Comparison of ENCODE assay signal across 10 mouse cellular contexts in genomic region chr11:69557381-69557958, GRCm38 (mm10). TPM values are rescaled to one million over a fixed set of nuclear protein-coding genes. Genes with fewer than 3 reads are reported as not detected.
DNase-seq lines count a peak whose midpoint lies in the region; ATAC-seq lines count a peak whose summit lies in the region.
"Had no signal": no experiment of that assay in that cellular context is flagged by ENCODE, and none has a peak within 500 bp of the region (broad histone marks: within the 10 kb centered on the region; RNA-seq: fewer than 3 reads in every experiment).

No protein-coding gene starts in this region.

- WGBS in forebrain, embryonic 14.5 days: 9% methylated on average over 14 of the region's 14 CpGs

- H3K27me3 ChIP-seq in forebrain, embryonic 14.5 days (replicated peaks; ENCODE audit: control insufficient read depth, insufficient read depth, low read length): no peaks in the 10 kb centered on the region

- peak overlapping the region; percentile 51 for H3K9ac ChIP-seq in forebrain, embryonic 14.5 days (ENCODE audit: low read length)
- H3K9ac ChIP-seq: liver, embryonic 15.5 days had no signal

- peak overlapping the region; percentile 65 for H3K4me3 ChIP-seq in forebrain, embryonic 14.5 days (ENCODE audit: low read depth, low read length)
- H3K4me3 ChIP-seq: liver, embryonic 15.5 days had no signal

- H3K9me3 ChIP-seq in forebrain, embryonic 14.5 days (replicated peaks; ENCODE audit: control insufficient read depth, low read length): no peaks in the 10 kb centered on the region
- H3K9me3 ChIP-seq: liver, embryonic 15.5 days had no signal

- DNase-seq in heart, adult 11 months: peak; percentile 85
- no peak for DNase-seq in heart, adult 8-10 months (ENCODE audit: low spot score)
- peak; percentile 87 for DNase-seq in R1 (ENCODE audit: low read depth, low spot score)
- DNase-seq in forebrain, embryonic 14.5 days (ENCODE audit: low spot score): peak; percentile 87
- DNase-seq in mesoderm, embryonic 11.5 days (ENCODE audit: low read depth, low spot score): peak; percentile 79
- DNase-seq in gastrocnemius, postnatal 14 days: no peak
- DNase-seq in gastrocnemius, adult 8-10 months (ENCODE audit: low spot score in 2 of 2): no peak

- H3K4me1 ChIP-seq in forebrain, embryonic 14.5 days (ENCODE audit: control insufficient read depth, insufficient read depth, low read length): peaks cover 60% of the 10 kb centered on the region

- peak overlapping the region; percentile 76 for H3K27ac ChIP-seq in forebrain, embryonic 14.5 days (ENCODE audit: low read depth, low read length)
- H3K27ac ChIP-seq: liver, embryonic 15.5 days had no signal

- intact Hi-C loops in gastrocnemius, postnatal 14 days (cut with DNase I; ENCODE audit: low total_unique reads): no loop called here

- H3K36me3 ChIP-seq in forebrain, embryonic 14.5 days (ENCODE audit: control insufficient read depth, insufficient read depth, low read length): peaks cover 13% of the 10 kb centered on the region

- no peak for ATAC-seq in forebrain, embryonic 14.5 days
- ATAC-seq in cerebellum, adult (ENCODE audit: insufficient number of reproducible peaks, low FRiP score, low TSS enrichment): no peak

- H3K4me2 ChIP-seq in forebrain, embryonic 14.5 days (ENCODE audit: low read length): peak overlapping the region; percentile 79
- H3K4me2 ChIP-seq: liver, embryonic 15.5 days had no signal

RNA-seq across cellular contexts. Expression of gene Efnb3, which starts 2.5 kb away (rescaled TPM):
- 100 to 1,000 TPM; 105 to 137 (median 128) TPM for total RNA-seq in heart, adult 8-10 months (2022)
- 38.6 and 48.2 TPM in 2 replicates for polyA plus RNA-seq in forebrain, embryonic 14.5 days (2014; fragmentation: Nextera tagmentation; extraction: Ambion mirVana)
- total RNA-seq in gastrocnemius, postnatal 14 days (2021): 1 to 10 TPM in 1 of 2 experiments, under 1 TPM in 1; 0.71 to 1.3 TPM
- total RNA-seq in gastrocnemius, adult 8-10 months (2022): under 1 TPM; 0.31 to 0.46 (median 0.35) TPM
- total RNA-seq: granulocyte monocyte progenitor cell, adult 5-6 weeks had no signal

RNA-seq across cellular contexts. Expression of gene Dnah2, which starts 8.6 kb away (rescaled TPM):
- under 1 TPM; 0.22 to 0.66 (median 0.40) TPM for total RNA-seq in heart, adult 8-10 months (2022)
- polyA plus RNA-seq in forebrain, embryonic 14.5 days (2014; fragmentation: Nextera tagmentation; extraction: Ambion mirVana): 2.7 and 3.8 TPM in 2 replicates
- total RNA-seq in gastrocnemius, postnatal 14 days (2021): under 1 TPM; 0.06 to 0.07 TPM
- under 1 TPM in 3 of 4 experiments, not detected in 1; 0.02 to 0.68 (median 0.05) TPM for total RNA-seq in gastrocnemius, adult 8-10 months (2022)

RNA-seq across cellular contexts. Expression of gene Wrap53, which starts 22.6 kb away (rescaled TPM):
- total RNA-seq in heart, adult 8-10 months (2022): 1 to 10 TPM; 4.6 to 6.7 (median 5.6) TPM
- 24.6 and 29.3 TPM in 2 replicates for polyA plus RNA-seq in forebrain, embryonic 14.5 days (2014; fragmentation: Nextera tagmentation; extraction: Ambion mirVana)
- total RNA-seq in gastrocnemius, postnatal 14 days (2021): 1 to 10 TPM; 3.5 to 4.0 TPM
- total RNA-seq in gastrocnemius, adult 8-10 months (2022): 1 to 10 TPM; 3.3 to 4.4 (median 3.7) TPM

RNA-seq across cellular contexts. Expression of gene Trp53, which starts 22.7 kb away (rescaled TPM):
- total RNA-seq in heart, adult 8-10 months (2022): 10 to 100 TPM; 12.8 to 16.3 (median 14.1) TPM
- 111 and 113 TPM in 2 replicates for polyA plus RNA-seq in forebrain, embryonic 14.5 days (2014; fragmentation: Nextera tagmentation; extraction: Ambion mirVana)
- total RNA-seq in gastrocnemius, postnatal 14 days (2021): 10 to 100 TPM; 15.2 to 22.7 TPM
- total RNA-seq in gastrocnemius, adult 8-10 months (2022): 10 to 100 TPM; 12.6 to 17.2 (median 13.8) TPM

RNA-seq across cellular contexts. Expression of gene Atp1b2, which starts 48.3 kb away (rescaled TPM):
- total RNA-seq in heart, adult 8-10 months (2022): 10 to 100 TPM; 12.4 to 16.3 (median 13.1) TPM
- 22.0 and 31.5 TPM in 2 replicates for polyA plus RNA-seq in forebrain, embryonic 14.5 days (2014; fragmentation: Nextera tagmentation; extraction: Ambion mirVana)
- 100 to 1,000 TPM; 384 to 403 TPM for total RNA-seq in gastrocnemius, postnatal 14 days (2021)
- total RNA-seq in gastrocnemius, adult 8-10 months (2022): 100 to 1,000 TPM; 333 to 372 (median 353) TPM

Comparison
In these comparisons a context has a peak if more than half of its experiments do, and no peak if none do; other contexts are left out.
1. DNase-seq: peak in heart, adult 11 months (single experiment), R1 (single experiment), forebrain, embryonic 14.5 days (single experiment) and mesoderm, embryonic 11.5 days (single experiment); none in heart, adult 8-10 months (single experiment), gastrocnemius, postnatal 14 days (single experiment) and gastrocnemius, adult 8-10 months (0 of 2).
2. RNA of gene Efnb3, which starts 2.5 kb away (total RNA-seq): 105 to 137 TPM in heart, adult 8-10 months; 0.71 to 1.3 TPM in gastrocnemius, postnatal 14 days and 0.31 to 0.46 TPM in gastrocnemius, adult 8-10 months; every median in the first group is over 10 times any median in the second.